Mouse (Mus musculus) ES-E14 (cell line): ENCODE data around the gene Zfp827.

Experiments used
- CHD2 ChIP-seq: IDR thresholded peaks from 2 replicates; pipeline ENCODE4 v1.6.1; 2014; ENCODE audit warnings: mild to moderate bottlenecking, low read depth, low read length, inconsistent platforms
- ZC3H11A ChIP-seq: IDR thresholded peaks from 2 replicates; pipeline ENCODE4 v1.6.1; 2012; ENCODE audit warnings: low read depth, mild to moderate bottlenecking, inconsistent platforms, low read length, borderline replicate concordance
- ZNF384 ChIP-seq: IDR thresholded peaks from 2 replicates; pipeline ENCODE4 v1.6.1; 2012; ENCODE audit warnings: low read depth, low read length, inconsistent platforms

DNA sequence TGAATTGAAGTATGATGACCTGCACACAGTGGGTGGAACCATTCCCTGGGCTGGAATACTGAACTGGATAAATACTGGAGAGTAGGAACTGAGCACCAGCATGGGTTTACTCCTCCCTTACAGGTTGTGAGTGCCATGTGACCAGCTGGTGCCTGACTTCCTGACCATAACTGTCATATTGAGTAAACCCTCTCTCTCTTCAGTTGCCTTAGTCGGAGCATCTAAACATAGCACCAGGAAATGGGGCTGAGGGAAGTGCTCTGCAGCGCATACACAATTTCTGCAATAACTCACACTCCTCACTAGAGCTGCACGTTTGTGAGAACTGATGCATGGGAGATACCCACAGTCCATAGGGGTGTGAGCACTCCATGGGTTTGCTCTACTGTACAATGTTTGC lies 211.1 kb downstream of the Zfp827 start:
- TF ChIP-seq CHD2 (no peak), ZC3H11A (no peak), ZNF384 (no peak)
